Mouse (Mus musculus): ENCODE measurements around the gene Rhebl1. TPM values are rescaled to one million over a fixed set of nuclear protein-coding genes. Genes with fewer than 3 reads are reported as not detected.

Gene Rhebl1
- polyA plus RNA-seq, 1 experiment = 0.24 TPM

GRCm38 (mm10) chr15:98897495-98897894 is 3.2 kb upstream of the Rhebl1 start:
- H3K9me3 ChIP-seq (ENCODE audit: control insufficient read depth, low read length) = peaks cover 16% of the 10 kb centered on the region; the same call in 1 of the 2 replicates
- no peaks in the 10 kb centered on the region for H3K36me3 ChIP-seq (ENCODE audit: control insufficient read depth)
- peaks cover 87% of the 10 kb centered on the region for H3K27me3 ChIP-seq (ENCODE audit: control insufficient read depth)
- TF ChIP-seq GATA1 (IDR thresholded peaks at IDR 0.05; ENCODE audit: low read length) (no peak), TAL1 (IDR thresholded peaks at IDR 0.05; ENCODE audit: low read length) (no peak)
- no peak overlapping the region for H3K4me3 ChIP-seq (replicated peaks)
- peaks cover 37% of the 10 kb centered on the region for H3K4me1 ChIP-seq (ENCODE audit: control insufficient read depth)

DNA sequence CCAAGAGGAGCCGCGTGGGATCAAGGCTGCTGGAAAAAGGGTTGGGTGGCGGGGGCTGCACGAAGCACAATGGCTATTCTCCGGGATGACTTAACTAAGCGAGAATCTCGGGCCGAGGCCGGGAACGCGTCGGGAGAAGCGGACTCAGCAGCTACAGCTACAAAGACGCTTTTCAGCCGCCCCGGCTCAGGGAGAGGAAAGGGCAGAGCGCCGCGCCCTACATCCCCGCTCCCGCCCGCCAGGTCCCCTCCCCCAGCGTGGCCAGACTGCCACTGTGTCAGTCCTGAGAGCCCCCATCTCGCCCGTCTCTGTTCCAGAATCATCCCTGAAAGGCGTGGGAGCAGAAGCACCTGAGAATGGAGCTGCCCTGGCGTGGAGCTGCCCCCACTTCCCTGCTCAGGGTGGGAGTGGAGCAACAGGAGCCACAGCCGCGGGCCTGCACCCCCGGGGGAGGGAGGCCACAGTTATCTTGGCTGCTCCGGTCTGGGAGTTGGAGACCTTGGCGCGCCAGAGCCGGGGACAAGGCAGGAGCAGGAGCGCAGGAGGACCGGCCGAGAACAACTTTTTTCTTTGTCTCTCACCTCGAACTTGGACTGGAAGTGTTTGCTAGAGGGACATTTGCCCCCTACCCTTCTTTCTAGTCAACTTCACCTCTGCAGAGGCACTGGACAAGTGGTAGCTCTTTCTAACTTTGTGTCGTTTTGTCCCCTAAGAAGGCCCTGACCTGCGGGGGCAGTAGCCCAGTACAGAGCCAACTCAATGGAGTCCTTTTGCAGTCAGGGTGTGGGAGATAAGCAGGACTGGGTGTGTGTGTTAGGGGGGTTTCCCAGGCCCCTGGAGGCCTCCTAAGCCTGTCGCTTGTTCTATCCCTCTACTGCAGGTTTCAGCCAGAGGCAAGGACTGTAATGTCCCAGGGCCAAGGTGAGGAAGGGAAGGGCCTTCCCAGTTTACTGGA is 1.6 kb upstream of the Rhebl1 start:
- peaks cover 16% of the 10 kb centered on the region; the same call in 1 of the 2 replicates for H3K9me3 ChIP-seq (ENCODE audit: control insufficient read depth, low read length)
- peaks cover 99% of the 10 kb centered on the region for H3K27me3 ChIP-seq (ENCODE audit: control insufficient read depth)
- H3K4me3 ChIP-seq (replicated peaks) = peak overlapping the region; percentile 33
- no peaks in the 10 kb centered on the region for H3K36me3 ChIP-seq (ENCODE audit: control insufficient read depth)
- peaks cover 50% of the 10 kb centered on the region for H3K4me1 ChIP-seq (ENCODE audit: control insufficient read depth)
- TF ChIP-seq TAL1 (IDR thresholded peaks at IDR 0.05; ENCODE audit: low read length) (no peak), GATA1 (IDR thresholded peaks at IDR 0.05; ENCODE audit: low read length) (no peak)

GRCm38 (mm10) chr15:98894746-98895634 is 650 bp upstream of the Rhebl1 start:
- Histone ChIP-seq H3K36me3 (ENCODE audit: control insufficient read depth) (no peaks in the 10 kb centered on the region), H3K9me3 (ENCODE audit: control insufficient read depth, low read length) (peaks cover 16% of the 10 kb centered on the region; the same call in 1 of the 2 replicates), H3K27me3 (ENCODE audit: control insufficient read depth) (peaks cover 90% of the 10 kb centered on the region), H3K4me3 (replicated peaks) (no peak overlapping the region), H3K4me1 (ENCODE audit: control insufficient read depth) (peaks cover 50% of the 10 kb centered on the region)
- TF ChIP-seq GATA1 (IDR thresholded peaks at IDR 0.05; ENCODE audit: low read length) (no peak), TAL1 (IDR thresholded peaks at IDR 0.05; ENCODE audit: low read length) (no peak)

GRCm38 (mm10) chr15:98893036-98893435 is 1.3 kb downstream of the Rhebl1 start:
- Histone ChIP-seq H3K4me3 (replicated peaks) (no peak overlapping the region), H3K4me1 (ENCODE audit: control insufficient read depth) (peaks cover 48% of the 10 kb centered on the region), H3K36me3 (ENCODE audit: control insufficient read depth) (no peaks in the 10 kb centered on the region), H3K9me3 (ENCODE audit: control insufficient read depth, low read length) (peaks cover 11% of the 10 kb centered on the region; the same call in 1 of the 2 replicates), H3K27me3 (ENCODE audit: control insufficient read depth) (peaks cover 74% of the 10 kb centered on the region)
- TF ChIP-seq TAL1 (IDR thresholded peaks at IDR 0.05; ENCODE audit: low read length) (no peak), GATA1 (IDR thresholded peaks at IDR 0.05; ENCODE audit: low read length) (no peak)

- Histone ChIP-seq H3K9me3 (ENCODE audit: control insufficient read depth, low read length) (peaks cover 7% of the 10 kb centered on the region; the same call in 1 of the 2 replicates), H3K4me3 (replicated peaks) (no peak overlapping the region), H3K4me1 (ENCODE audit: control insufficient read depth) (peaks cover 46% of the 10 kb centered on the region), H3K27me3 (ENCODE audit: control insufficient read depth) (peaks cover 68% of the 10 kb centered on the region), H3K36me3 (ENCODE audit: control insufficient read depth) (no peaks in the 10 kb centered on the region)
- TF ChIP-seq TAL1 (IDR thresholded peaks at IDR 0.05; ENCODE audit: low read length) (no peak), GATA1 (IDR thresholded peaks at IDR 0.05; ENCODE audit: low read length) (no peak)
These were observed 2.3 kb downstream of the Rhebl1 start for GRCm38 (mm10) chr15:98891907-98892606.

- H3K4me3 ChIP-seq (replicated peaks) = peak overlapping the region; percentile 12
These were observed 3.1 kb downstream of the Rhebl1 start for GRCm38 (mm10) chr15:98891198-98891742.

DNA sequence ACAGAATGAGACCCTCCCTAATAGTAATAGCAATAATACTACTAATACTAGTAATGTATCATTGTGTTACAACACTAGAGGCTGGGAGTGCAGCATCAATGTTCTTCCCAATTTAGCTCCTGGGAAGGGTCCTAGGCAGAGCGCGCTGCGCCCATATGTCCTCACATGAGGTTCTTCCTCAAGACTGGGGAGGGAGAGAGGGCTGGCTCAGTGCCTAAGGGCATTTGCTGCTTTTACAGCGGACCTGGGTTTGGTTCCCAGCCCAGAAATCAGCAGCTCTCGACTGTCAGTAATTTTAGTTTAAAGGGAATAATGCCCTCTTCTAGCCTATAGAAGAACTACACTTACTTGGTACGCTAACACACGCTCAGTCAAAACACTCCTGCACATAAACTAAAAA is 6.8 kb downstream of the Rhebl1 start:
- Histone ChIP-seq H3K9me3 (ENCODE audit: control insufficient read depth, low read length) (no peaks in the 10 kb centered on the region), H3K4me3 (replicated peaks) (no peak overlapping the region), H3K36me3 (ENCODE audit: control insufficient read depth) (no peaks in the 10 kb centered on the region), H3K4me1 (ENCODE audit: control insufficient read depth) (peaks cover 14% of the 10 kb centered on the region), H3K27me3 (ENCODE audit: control insufficient read depth) (peaks cover 23% of the 10 kb centered on the region)
- no peak for TF ChIP-seq TAL1 (IDR thresholded peaks at IDR 0.05; ENCODE audit: low read length)
- no peak for TF ChIP-seq GATA1 (IDR thresholded peaks at IDR 0.05; ENCODE audit: low read length)

More at GRCm38 (mm10) chr15:98891198-98891742, 3.1 kb downstream of the Rhebl1 start:
- Histone ChIP-seq H3K4me1 (ENCODE audit: control insufficient read depth) (peaks cover 40% of the 10 kb centered on the region), H3K36me3 (ENCODE audit: control insufficient read depth) (no peaks in the 10 kb centered on the region), H3K27me3 (ENCODE audit: control insufficient read depth) (peaks cover 61% of the 10 kb centered on the region), H3K9me3 (ENCODE audit: control insufficient read depth, low read length) (peaks cover 7% of the 10 kb centered on the region; the same call in 1 of the 2 replicates)
- TF ChIP-seq TAL1 (IDR thresholded peaks at IDR 0.05; ENCODE audit: low read length) (no peak), GATA1 (IDR thresholded peaks at IDR 0.05; ENCODE audit: low read length) (no peak)
